In the genomic region with DNA sequence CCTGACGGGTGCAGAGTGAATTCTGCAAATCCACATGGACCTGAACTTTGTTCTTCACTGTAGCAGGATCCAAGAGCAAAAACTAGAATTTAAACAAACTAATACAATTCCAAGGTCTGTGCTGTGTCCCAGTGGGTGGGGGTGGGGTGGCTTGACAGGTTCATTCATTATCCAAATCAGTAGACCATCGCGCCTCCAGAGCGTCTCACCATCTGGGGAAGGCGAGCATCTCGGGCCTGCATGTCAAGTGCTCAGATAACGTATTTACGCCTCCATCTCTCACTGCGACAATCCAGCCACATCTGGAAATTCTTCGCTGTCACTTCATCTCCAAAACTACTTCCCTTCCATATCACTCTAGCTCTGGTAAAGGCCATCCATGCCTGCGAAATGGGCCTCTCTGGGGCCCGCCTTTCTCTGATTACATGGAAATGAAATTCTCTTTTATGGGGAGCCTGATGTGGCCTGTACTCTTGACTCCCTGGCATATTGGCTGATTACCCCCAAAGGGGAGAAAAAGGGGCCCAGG, we compare ENCODE assay signal across 21 mouse cellular contexts.
DNase-seq lines count a peak whose midpoint lies in the region; ATAC-seq lines count a peak whose summit lies in the region.
"Had no signal": no experiment of that assay in that cellular context is flagged by ENCODE, and none has a peak within 500 bp of the region (broad histone marks: within the 10 kb centered on the region; RNA-seq: fewer than 3 reads in every experiment).

No protein-coding gene starts in this region.

- no peak for DNase-seq in hindbrain, embryonic 14.5 days (ENCODE audit: low spot score)
- peak; percentile 25 for DNase-seq in neural tube, embryonic 10.5 days (ENCODE audit: extremely low spot score, low spot score)
- no peak for DNase-seq in adrenal gland, postnatal 14 days
- DNase-seq in urinary bladder, postnatal 4 days (ENCODE audit: low spot score in 2 of 2), result no peak
- DNase-seq: adrenal gland, adult 2 months; cerebellum, adult 9-10 months; gastrocnemius, adult 2 months; heart, postnatal 36 days; kidney, adult 18-20 months; kidney, postnatal 10 days; left cerebral cortex, postnatal 4 days; lung, adult 18-20 months; midbrain, embryonic 14.5 days; thymus, postnatal 14 days had no signal

- ATAC-seq in hindbrain, embryonic 15.5 days (ENCODE audit: low FRiP score, low read depth), result no peak
- ATAC-seq in hindbrain, embryonic 14.5 days (ENCODE audit: low FRiP score), result no peak
- no peak for ATAC-seq in neural tube, embryonic 15.5 days (ENCODE audit: low FRiP score)
- ATAC-seq in intestine, embryonic 15.5 days, result 0 out of 2 replicates have a peak, but pooled peaks have one; percentile 36

- no peak overlapping the region for H3K9ac ChIP-seq in hindbrain, embryonic 15.5 days
- no peak overlapping the region for H3K9ac ChIP-seq in hindbrain, embryonic 14.5 days
- no peak overlapping the region for H3K9ac ChIP-seq in neural tube, embryonic 15.5 days (replicated peaks)
- no peak overlapping the region for H3K9ac ChIP-seq in intestine, embryonic 15.5 days

- H3K4me1 ChIP-seq in hindbrain, embryonic 15.5 days (replicated peaks), result peaks cover 6% of the 10 kb centered on the region; the same call in 1 of the 2 replicates
- peaks cover 8% of the 10 kb centered on the region for H3K4me1 ChIP-seq in hindbrain, embryonic 14.5 days (replicated peaks; ENCODE audit: control insufficient read depth, insufficient read depth, low read length)
- peaks cover 8% of the 10 kb centered on the region; the same call in 1 of the 2 replicates for H3K4me1 ChIP-seq in neural tube, embryonic 15.5 days
- peaks cover 11% of the 10 kb centered on the region; the same call in 1 of the 2 replicates for H3K4me1 ChIP-seq in intestine, embryonic 15.5 days (replicated peaks)

- no peak overlapping the region for H3K4me2 ChIP-seq in hindbrain, embryonic 15.5 days
- no peak overlapping the region for H3K4me2 ChIP-seq in hindbrain, embryonic 14.5 days (replicated peaks)
- H3K4me2 ChIP-seq in neural tube, embryonic 15.5 days, result no peak overlapping the region
- no peak overlapping the region for H3K4me2 ChIP-seq in intestine, embryonic 15.5 days (replicated peaks)
- H3K4me2 ChIP-seq: heart, embryonic 11.5 days; liver, embryonic 11.5 days had no signal

- no peaks in the 10 kb centered on the region for H3K27me3 ChIP-seq in hindbrain, embryonic 15.5 days
- no peaks in the 10 kb centered on the region for H3K27me3 ChIP-seq in hindbrain, embryonic 14.5 days (ENCODE audit: control insufficient read depth, insufficient read depth, low read length)
- no peaks in the 10 kb centered on the region for H3K27me3 ChIP-seq in neural tube, embryonic 15.5 days (replicated peaks)
- no peaks in the 10 kb centered on the region for H3K27me3 ChIP-seq in intestine, embryonic 15.5 days (replicated peaks)

- H3K27ac ChIP-seq in hindbrain, embryonic 15.5 days (replicated peaks), result 0 out of 2 replicates have a peak overlapping the region, but pooled peaks have one; percentile 16
- no peak overlapping the region for H3K27ac ChIP-seq in hindbrain, embryonic 14.5 days
- H3K27ac ChIP-seq in neural tube, embryonic 15.5 days (replicated peaks), result no peak overlapping the region
- H3K27ac ChIP-seq in intestine, embryonic 15.5 days, result no peak overlapping the region
- H3K27ac ChIP-seq: gastrocnemius, adult 2 months; layer of hippocampus, adult 2 months had no signal

- H3K4me3 ChIP-seq in hindbrain, embryonic 15.5 days, result no peak overlapping the region
- no peak overlapping the region for H3K4me3 ChIP-seq in hindbrain, embryonic 14.5 days (replicated peaks; ENCODE audit: low read length)
- no peak overlapping the region for H3K4me3 ChIP-seq in neural tube, embryonic 15.5 days (replicated peaks)
- H3K4me3 ChIP-seq in intestine, embryonic 15.5 days (replicated peaks), result no peak overlapping the region
- H3K4me3 ChIP-seq: gastrocnemius, adult 2 months; layer of hippocampus, adult 2 months; myocyte had no signal

- WGBS in hindbrain, embryonic 15.5 days, result 55% methylated on average over 12 of the region's 12 CpGs
- 57% methylated on average over 12 of the region's 12 CpGs for WGBS in hindbrain, embryonic 14.5 days
- WGBS in neural tube, embryonic 15.5 days, result 65% methylated on average over 12 of the region's 12 CpGs
- WGBS in intestine, embryonic 15.5 days, result 42% methylated on average over 12 of the region's 12 CpGs

- H3K36me3 ChIP-seq in hindbrain, embryonic 15.5 days, result no peaks in the 10 kb centered on the region
- no peaks in the 10 kb centered on the region for H3K36me3 ChIP-seq in hindbrain, embryonic 14.5 days (replicated peaks; ENCODE audit: control insufficient read depth, insufficient read depth)
- no peaks in the 10 kb centered on the region for H3K36me3 ChIP-seq in neural tube, embryonic 15.5 days
- H3K36me3 ChIP-seq in intestine, embryonic 15.5 days, result no peaks in the 10 kb centered on the region

- H3K9me3 ChIP-seq in hindbrain, embryonic 15.5 days, result no peaks in the 10 kb centered on the region
- H3K9me3 ChIP-seq in hindbrain, embryonic 14.5 days (ENCODE audit: control insufficient read depth, low read length), result no peaks in the 10 kb centered on the region
- H3K9me3 ChIP-seq in neural tube, embryonic 15.5 days (replicated peaks), result no peaks in the 10 kb centered on the region
- no peaks in the 10 kb centered on the region for H3K9me3 ChIP-seq in intestine, embryonic 15.5 days
